Mouse (Mus musculus): ENCODE measurements around the gene Tnnt2.

The Tnnt2 gene

GRCm38 (mm10) chr1:135855344-135855687 is 19.2 kb downstream of the Tnnt2 start:
- ATAC-seq (ENCODE audit: low TSS enrichment): no peak

GRCm38 (mm10) chr1:135856070-135856469 is 19.9 kb downstream of the Tnnt2 start:
- no peak for ATAC-seq (ENCODE audit: low TSS enrichment)

GRCm38 (mm10) chr1:135857137-135857775 is 21.1 kb downstream of the Tnnt2 start:
- ATAC-seq (ENCODE audit: low TSS enrichment): no peak

GRCm38 (mm10) chr1:135858533-135858932 is 22.4 kb downstream of the Tnnt2 start:
- no peak for ATAC-seq (ENCODE audit: low TSS enrichment)

GRCm38 (mm10) chr1:135861091-135861490 is 24.9 kb downstream of the Tnnt2 start:
- no peak for ATAC-seq (ENCODE audit: low TSS enrichment)

GRCm38 (mm10) chr1:135861980-135862552 is 25.9 kb downstream of the Tnnt2 start:
- no peak for ATAC-seq (ENCODE audit: low TSS enrichment)

- ATAC-seq (ENCODE audit: low TSS enrichment): no peak
Observed at GRCm38 (mm10) chr1:135862561-135862960, 26.4 kb downstream of the Tnnt2 start.

GRCm38 (mm10) chr1:135863786-135864335 is 27.7 kb downstream of the Tnnt2 start:
- no peak for ATAC-seq (ENCODE audit: low TSS enrichment)

GRCm38 (mm10) chr1:135864830-135865229 is 28.7 kb downstream of the Tnnt2 start:
- no peak for ATAC-seq (ENCODE audit: low TSS enrichment)

GRCm38 (mm10) chr1:135865518-135866194 is 29.5 kb downstream of the Tnnt2 start:
- peak; percentile 93 for ATAC-seq (ENCODE audit: low TSS enrichment)

- no peak for ATAC-seq (ENCODE audit: low TSS enrichment)
Observed at GRCm38 (mm10) chr1:135868570-135868969, 32.4 kb downstream of the Tnnt2 start.

GRCm38 (mm10) chr1:135872991-135873390 is 36.8 kb downstream of the Tnnt2 start:
- peak; percentile 93 for ATAC-seq (ENCODE audit: low TSS enrichment)

- no peak for ATAC-seq (ENCODE audit: low TSS enrichment)
Observed at GRCm38 (mm10) chr1:135877248-135877647, 41.1 kb downstream of the Tnnt2 start.

GRCm38 (mm10) chr1:135882385-135883109 is 46.4 kb downstream of the Tnnt2 start:
- peak; percentile 93 for ATAC-seq (ENCODE audit: low TSS enrichment)

- ATAC-seq (ENCODE audit: low TSS enrichment): no peak
Observed at GRCm38 (mm10) chr1:135889461-135890185, 53.5 kb downstream of the Tnnt2 start.

GRCm38 (mm10) chr1:135891424-135892216 is 55.5 kb downstream of the Tnnt2 start:
- ATAC-seq (ENCODE audit: low TSS enrichment): peak; percentile 77

- ATAC-seq (ENCODE audit: low TSS enrichment): peak; percentile 75
Observed at GRCm38 (mm10) chr1:135892233-135892632, 56.1 kb downstream of the Tnnt2 start.

GRCm38 (mm10) chr1:135892764-135893163 is 56.6 kb downstream of the Tnnt2 start:
- ATAC-seq (ENCODE audit: low TSS enrichment): no peak

- ATAC-seq (ENCODE audit: low TSS enrichment): no peak
Observed at GRCm38 (mm10) chr1:135893377-135893776, 57.2 kb downstream of the Tnnt2 start.

GRCm38 (mm10) chr1:135895367-135895766 is 59.2 kb downstream of the Tnnt2 start:
- ATAC-seq (ENCODE audit: low TSS enrichment): no peak

- no peak for ATAC-seq (ENCODE audit: low TSS enrichment)
Observed at GRCm38 (mm10) chr1:135899295-135899694, 63.1 kb downstream of the Tnnt2 start.

Measured in frontal cortex, adult (tissue).